Mouse (Mus musculus): ENCODE measurements around the gene Mkrn1. TPM values are rescaled to one million over a fixed set of nuclear protein-coding genes. Genes with fewer than 3 reads are reported as not detected.
"Not testable (repeated sequence)": the region's sequence is repeated elsewhere in the genome, so short reads cannot be mapped to it uniquely, and the experiment has no call there.

Gene Mkrn1
- polyA plus RNA-seq, 1 experiment from 2014 or later: 258 TPM

DNA sequence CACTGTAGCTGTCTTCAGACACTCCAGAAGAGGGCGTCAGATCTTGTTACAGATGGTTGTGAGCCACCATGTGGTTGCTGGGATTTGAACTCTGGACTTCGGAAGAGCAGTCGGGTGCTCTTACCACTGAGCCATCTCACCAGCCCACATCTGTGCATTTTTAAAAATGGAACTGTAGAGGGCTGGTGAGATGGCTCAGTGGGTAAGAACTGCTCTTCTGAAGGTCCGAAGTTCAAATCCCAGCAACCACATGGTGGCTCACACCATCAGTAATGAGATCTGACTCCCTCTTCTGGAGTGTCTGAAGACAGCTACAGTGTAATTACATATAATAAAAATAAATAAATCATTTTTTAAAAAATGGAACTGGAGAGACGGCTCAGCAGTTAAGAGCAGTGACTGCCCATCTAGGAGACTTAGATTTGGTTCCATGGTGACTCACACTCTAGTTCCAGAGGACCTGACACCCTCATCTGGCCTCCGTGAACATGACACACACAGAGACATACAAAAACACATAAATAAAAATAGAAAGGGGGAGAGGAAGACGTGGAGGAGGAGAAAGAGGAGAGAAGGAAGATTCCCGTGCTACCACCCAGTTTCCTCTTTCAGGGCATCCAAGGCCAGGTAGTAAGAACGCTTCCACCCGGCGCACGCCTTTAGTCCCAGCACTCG, 42.0 kb downstream of the Mkrn1 start:
- H3K4me1 ChIP-seq (ENCODE audit: control insufficient read depth, insufficient read depth, low read length): peaks cover 14% of the 10 kb centered on the region
- 0 out of 2 replicates have a peak, but pooled peaks have one; percentile 19 for ATAC-seq
- not testable (repeated sequence) for H3K4me2 ChIP-seq (ENCODE audit: low read length); H3K27ac ChIP-seq (ENCODE audit: low read length); H3K9ac ChIP-seq (ENCODE audit: low read depth, low read length); H3K9me3 ChIP-seq (replicated peaks; ENCODE audit: control insufficient read depth, low read length, poor library complexity, severe bottlenecking); H3K27me3 ChIP-seq (ENCODE audit: control insufficient read depth, insufficient read depth, low read depth, low read length); H3K4me3 ChIP-seq (ENCODE audit: low read depth, low read length); H3K36me3 ChIP-seq (ENCODE audit: control insufficient read depth, insufficient read depth, low read length)
- WGBS: 91% methylated on average over 11 of the region's 13 CpGs

DNA sequence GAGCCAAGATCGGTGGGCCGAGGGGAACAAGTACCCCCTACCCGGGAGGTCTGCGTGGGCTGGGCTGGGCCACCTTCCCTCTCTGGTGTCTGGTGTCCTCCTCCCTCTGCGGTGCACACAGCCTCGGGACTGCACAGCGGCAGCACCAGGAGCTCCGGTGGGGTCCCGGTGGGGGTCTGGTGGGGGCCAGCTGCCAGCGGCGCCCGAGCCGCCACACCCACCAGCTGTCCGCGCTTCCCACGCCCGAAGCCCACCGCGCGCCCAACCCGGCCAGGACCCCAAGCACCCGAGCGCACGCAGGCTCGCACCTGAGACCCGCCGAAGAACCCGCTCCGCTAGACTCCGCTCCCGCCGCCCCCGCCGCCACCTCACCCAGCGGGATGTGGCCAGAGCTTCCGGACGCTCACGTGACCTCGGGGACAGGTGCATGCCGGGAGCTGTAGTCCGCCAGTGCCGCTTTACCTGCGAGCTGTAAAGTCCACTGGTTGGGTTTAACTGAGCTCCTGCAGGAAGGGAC, 42.9 kb downstream of the Mkrn1 start, which contains the start of gene Slc37a3:
Slc37a3 (minus strand) TSS at position 365 of the 517 bp plus-strand sequence.
- Histone ChIP-seq H3K4me2 (ENCODE audit: low read length) (peak within 1 kb of the TSS; percentile 71), H3K4me3 (ENCODE audit: low read depth, low read length) (peak within 1 kb of the TSS; percentile 95), H3K27me3 (ENCODE audit: control insufficient read depth, insufficient read depth, low read depth, low read length) (0 out of 2 replicates have a peak, but pooled peaks cover 6% of the 10 kb centered on the region), H3K9me3 (replicated peaks; ENCODE audit: control insufficient read depth, low read length, poor library complexity, severe bottlenecking) (no peaks in the 10 kb centered on the region), H3K4me1 (ENCODE audit: control insufficient read depth, insufficient read depth, low read length) (peaks cover 14% of the 10 kb centered on the region), H3K27ac (ENCODE audit: low read length) (peak within 1 kb of the TSS; percentile 77), H3K36me3 (ENCODE audit: control insufficient read depth, insufficient read depth, low read length) (peaks cover 7% of the 10 kb centered on the region), H3K9ac (ENCODE audit: low read depth, low read length) (peak within 1 kb of the TSS; percentile 99)
- ATAC-seq: peak; percentile 91
- under 1% methylated on average over 42 of the region's 43 CpGs for WGBS

DNA sequence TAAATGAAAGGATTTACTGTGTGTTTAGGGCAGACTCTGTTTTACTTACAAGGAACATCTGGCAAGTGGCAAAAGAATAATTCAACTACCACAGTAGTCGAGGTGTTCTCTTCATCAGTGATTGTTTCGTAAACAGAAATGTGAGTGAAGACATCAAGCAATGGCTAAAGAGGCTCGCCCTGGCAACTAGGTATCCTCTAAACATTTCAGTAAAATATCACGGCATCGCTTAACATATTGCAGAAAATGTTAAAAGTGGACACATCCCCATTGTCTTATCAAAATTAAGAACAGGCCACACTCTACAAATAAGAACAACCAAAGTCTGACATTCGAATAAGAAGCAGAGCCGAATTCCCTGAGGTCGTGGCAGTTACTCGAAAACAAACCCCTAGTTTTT, 43.5 kb downstream of the Mkrn1 start:
- 19% methylated on average over 9 of the region's 9 CpGs for WGBS
- peaks cover 14% of the 10 kb centered on the region for H3K4me1 ChIP-seq (ENCODE audit: control insufficient read depth, insufficient read depth, low read length)
- peak overlapping the region; percentile 95 for H3K4me3 ChIP-seq (ENCODE audit: low read depth, low read length)
- H3K27me3 ChIP-seq (ENCODE audit: control insufficient read depth, insufficient read depth, low read depth, low read length): 0 out of 2 replicates have a peak, but pooled peaks cover 6% of the 10 kb centered on the region
- H3K9me3 ChIP-seq (replicated peaks; ENCODE audit: control insufficient read depth, low read length, poor library complexity, severe bottlenecking): no peaks in the 10 kb centered on the region
- H3K4me2 ChIP-seq (ENCODE audit: low read length): peak overlapping the region; percentile 71
- ATAC-seq: no peak
- H3K36me3 ChIP-seq (ENCODE audit: control insufficient read depth, insufficient read depth, low read length): peaks cover 7% of the 10 kb centered on the region
- no peak overlapping the region for H3K27ac ChIP-seq (ENCODE audit: low read length)
- peak overlapping the region; percentile 99 for H3K9ac ChIP-seq (ENCODE audit: low read depth, low read length)

DNA sequence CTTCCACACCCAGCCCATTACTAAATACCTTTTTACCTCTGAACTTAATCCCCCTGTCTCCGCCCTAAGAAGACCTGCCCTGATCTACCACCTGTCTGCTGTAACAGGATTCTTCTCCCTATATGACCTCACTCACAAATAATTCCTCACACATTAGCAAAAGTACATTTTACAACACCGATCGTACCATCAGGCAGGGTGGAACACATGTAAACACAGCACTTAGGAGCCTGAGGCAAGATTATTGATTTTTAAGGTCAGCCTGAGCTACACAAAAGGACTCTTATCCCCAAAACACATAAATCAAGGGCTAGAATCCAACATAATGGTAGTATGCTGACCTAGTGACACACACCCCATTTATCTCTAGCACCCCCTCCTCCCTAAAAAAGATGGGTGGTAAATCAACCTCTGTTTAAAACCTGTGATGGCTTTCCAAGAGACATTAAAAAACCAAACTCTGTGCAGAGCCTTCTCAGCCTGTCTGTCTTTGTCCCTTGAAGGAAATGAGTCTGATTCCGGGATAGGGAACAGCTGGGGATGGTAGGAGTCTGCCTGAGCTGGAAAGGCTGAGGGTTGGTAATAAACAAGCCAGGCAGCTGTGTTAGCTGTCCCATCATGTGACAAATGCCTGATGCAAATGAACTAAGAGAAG, 46.8 kb downstream of the Mkrn1 start:
- WGBS: 84% methylated on average over 4 of the region's 4 CpGs
- Histone ChIP-seq H3K9me3 (replicated peaks; ENCODE audit: control insufficient read depth, low read length, poor library complexity, severe bottlenecking) (no peaks in the 10 kb centered on the region), H3K4me3 (ENCODE audit: low read depth, low read length) (no peak overlapping the region), H3K4me2 (ENCODE audit: low read length) (no peak overlapping the region), H3K9ac (ENCODE audit: low read depth, low read length) (no peak overlapping the region), H3K27me3 (ENCODE audit: control insufficient read depth, insufficient read depth, low read depth, low read length) (no peaks in the 10 kb centered on the region), H3K27ac (ENCODE audit: low read length) (no peak overlapping the region), H3K36me3 (ENCODE audit: control insufficient read depth, insufficient read depth, low read length) (peaks cover 7% of the 10 kb centered on the region), H3K4me1 (ENCODE audit: control insufficient read depth, insufficient read depth, low read length) (peaks cover 14% of the 10 kb centered on the region)
- no peak for ATAC-seq

DNA sequence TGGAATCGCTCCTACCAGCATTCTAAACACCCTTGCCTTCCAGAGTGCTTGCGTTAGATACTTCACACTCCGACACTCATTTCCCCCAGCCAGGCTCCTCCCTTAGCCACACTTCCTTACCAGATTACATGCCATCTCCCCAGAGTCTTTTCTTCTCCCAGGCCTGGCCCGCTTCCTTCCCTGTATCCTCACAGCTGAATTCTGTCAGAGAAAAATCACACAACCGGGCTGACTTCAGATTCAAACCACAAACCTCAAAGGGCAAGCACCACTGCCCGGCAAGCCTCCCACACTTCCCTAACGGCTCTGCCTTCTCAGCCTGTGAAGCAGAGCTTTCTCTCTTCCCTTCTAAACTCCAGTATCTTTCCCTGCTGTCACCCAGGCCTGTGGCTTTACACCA, 47.5 kb downstream of the Mkrn1 start:
- Histone ChIP-seq H3K4me3 (ENCODE audit: low read depth, low read length) (no peak overlapping the region), H3K4me1 (ENCODE audit: control insufficient read depth, insufficient read depth, low read length) (peaks cover 14% of the 10 kb centered on the region), H3K27ac (ENCODE audit: low read length) (no peak overlapping the region), H3K27me3 (ENCODE audit: control insufficient read depth, insufficient read depth, low read depth, low read length) (no peaks in the 10 kb centered on the region), H3K4me2 (ENCODE audit: low read length) (no peak overlapping the region), H3K9me3 (replicated peaks; ENCODE audit: control insufficient read depth, low read length, poor library complexity, severe bottlenecking) (no peaks in the 10 kb centered on the region), H3K9ac (ENCODE audit: low read depth, low read length) (no peak overlapping the region), H3K36me3 (ENCODE audit: control insufficient read depth, insufficient read depth, low read length) (peaks cover 7% of the 10 kb centered on the region)
- WGBS: 73% methylated on average over 7 of the region's 7 CpGs
- no peak for ATAC-seq

DNA sequence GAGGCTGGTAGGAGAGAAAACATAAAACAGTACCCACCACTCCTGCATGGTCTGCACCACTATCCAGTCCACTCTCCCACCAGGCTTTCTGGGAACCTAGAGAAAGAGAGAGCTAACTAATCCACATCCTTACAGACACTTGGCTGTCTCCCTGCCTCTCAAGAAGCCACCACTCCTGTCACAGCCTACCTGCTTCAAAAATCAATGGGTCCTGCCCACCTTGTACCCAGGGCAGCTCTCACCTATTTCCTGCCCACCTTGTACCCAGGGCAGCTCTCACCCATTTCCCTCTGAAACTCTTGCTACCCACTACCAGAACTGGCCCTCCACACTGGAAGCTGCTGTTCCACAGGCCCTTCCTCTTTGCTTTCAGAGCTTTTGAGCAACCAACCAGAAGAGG, 48.2 kb downstream of the Mkrn1 start:
- Histone ChIP-seq H3K4me3 (ENCODE audit: low read depth, low read length) (no peak overlapping the region), H3K4me1 (ENCODE audit: control insufficient read depth, insufficient read depth, low read length) (peaks cover 14% of the 10 kb centered on the region), H3K36me3 (ENCODE audit: control insufficient read depth, insufficient read depth, low read length) (peaks cover 8% of the 10 kb centered on the region), H3K4me2 (ENCODE audit: low read length) (no peak overlapping the region), H3K27me3 (ENCODE audit: control insufficient read depth, insufficient read depth, low read depth, low read length) (no peaks in the 10 kb centered on the region), H3K27ac (ENCODE audit: low read length) (no peak overlapping the region), H3K9me3 (replicated peaks; ENCODE audit: control insufficient read depth, low read length, poor library complexity, severe bottlenecking) (no peaks in the 10 kb centered on the region), H3K9ac (ENCODE audit: low read depth, low read length) (no peak overlapping the region)
- no peak for ATAC-seq

DNA sequence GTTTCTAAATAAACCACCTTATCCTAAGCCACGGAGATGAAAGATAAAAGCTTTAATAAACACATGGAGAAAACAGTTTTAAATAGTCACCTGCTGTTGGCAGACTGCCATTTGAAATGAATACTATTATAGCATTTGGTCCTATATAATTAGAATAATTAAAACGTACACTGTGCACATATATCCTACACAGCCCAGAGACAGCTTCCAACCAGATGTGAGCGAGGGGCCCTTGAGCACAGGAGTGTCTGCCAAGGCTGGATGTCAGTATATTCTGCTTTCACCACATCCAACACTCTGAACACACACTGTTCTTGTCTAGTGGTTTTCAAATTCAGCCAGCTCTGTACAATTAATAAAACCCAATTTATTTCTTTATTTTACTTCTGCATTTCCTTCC, 50.6 kb downstream of the Mkrn1 start:
- Histone ChIP-seq H3K27me3 (ENCODE audit: control insufficient read depth, insufficient read depth, low read depth, low read length) (no peaks in the 10 kb centered on the region), H3K4me2 (ENCODE audit: low read length) (no peak overlapping the region), H3K4me1 (ENCODE audit: control insufficient read depth, insufficient read depth, low read length) (no peaks in the 10 kb centered on the region), H3K9ac (ENCODE audit: low read depth, low read length) (no peak overlapping the region), H3K9me3 (replicated peaks; ENCODE audit: control insufficient read depth, low read length, poor library complexity, severe bottlenecking) (no peaks in the 10 kb centered on the region), H3K4me3 (ENCODE audit: low read depth, low read length) (no peak overlapping the region), H3K36me3 (ENCODE audit: control insufficient read depth, insufficient read depth, low read length) (peaks cover 14% of the 10 kb centered on the region), H3K27ac (ENCODE audit: low read length) (no peak overlapping the region)
- WGBS: 82% methylated on average over 3 of the region's 3 CpGs
- no peak for ATAC-seq

DNA sequence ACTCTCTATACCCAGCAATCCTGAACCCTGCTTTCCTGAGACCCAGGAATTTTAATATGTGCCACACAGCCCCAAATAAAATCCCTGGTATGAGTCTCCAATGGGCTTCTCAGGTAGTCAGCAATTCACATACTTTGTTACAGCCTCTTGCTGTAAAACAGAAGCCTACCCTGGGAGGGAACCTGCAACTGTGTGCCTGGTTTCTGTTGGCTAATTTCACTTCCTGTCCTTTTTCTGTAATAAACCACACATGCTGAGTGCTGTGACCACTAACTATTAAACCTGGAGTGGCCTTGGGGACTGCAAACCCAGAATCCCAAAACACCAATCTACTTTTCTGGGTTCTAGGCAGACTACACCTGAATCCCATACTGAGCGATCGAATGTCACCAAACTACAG, 57.6 kb downstream of the Mkrn1 start:
- no peaks in the 10 kb centered on the region for H3K27me3 ChIP-seq (ENCODE audit: control insufficient read depth, insufficient read depth, low read depth, low read length)
- WGBS: 96% methylated on average over 2 of the region's 2 CpGs
- H3K9ac ChIP-seq (ENCODE audit: low read depth, low read length): no peak overlapping the region
- no peak for ATAC-seq
- no peak overlapping the region for H3K27ac ChIP-seq (ENCODE audit: low read length)
- H3K4me2 ChIP-seq (ENCODE audit: low read length): no peak overlapping the region
- no peaks in the 10 kb centered on the region for H3K4me1 ChIP-seq (ENCODE audit: control insufficient read depth, insufficient read depth, low read length)
- peaks cover 21% of the 10 kb centered on the region for H3K36me3 ChIP-seq (ENCODE audit: control insufficient read depth, insufficient read depth, low read length)
- no peak overlapping the region for H3K4me3 ChIP-seq (ENCODE audit: low read depth, low read length)
- no peaks in the 10 kb centered on the region for H3K9me3 ChIP-seq (replicated peaks; ENCODE audit: control insufficient read depth, low read length, poor library complexity, severe bottlenecking)

DNA sequence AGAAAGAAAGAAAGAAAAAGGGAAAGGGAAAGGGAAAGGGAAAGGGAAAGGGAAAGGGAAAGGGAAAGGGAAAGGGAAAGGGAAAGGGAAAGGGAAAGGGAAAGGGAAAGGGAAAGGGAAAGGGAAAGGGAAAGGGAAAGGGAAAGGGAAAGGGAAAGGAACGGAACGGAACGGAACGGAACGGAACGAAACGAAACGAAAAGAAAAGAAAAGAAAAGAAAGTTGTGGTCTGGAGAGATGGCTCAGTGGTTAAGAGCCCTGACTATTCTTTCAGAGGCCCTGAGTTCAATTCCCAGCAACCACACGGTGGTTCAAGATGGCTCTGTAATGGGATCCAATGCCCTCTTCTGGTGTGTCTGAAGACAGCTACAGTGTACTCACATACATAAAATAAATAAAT, 61.1 kb downstream of the Mkrn1 start:
- H3K4me1 ChIP-seq (ENCODE audit: control insufficient read depth, insufficient read depth, low read length); H3K9me3 ChIP-seq (replicated peaks; ENCODE audit: control insufficient read depth, low read length, poor library complexity, severe bottlenecking); H3K9ac ChIP-seq (ENCODE audit: low read depth, low read length); H3K27me3 ChIP-seq (ENCODE audit: control insufficient read depth, insufficient read depth, low read depth, low read length); H3K27ac ChIP-seq (ENCODE audit: low read length); H3K4me2 ChIP-seq (ENCODE audit: low read length); H3K4me3 ChIP-seq (ENCODE audit: low read depth, low read length); ATAC-seq: not testable (repeated sequence)
- H3K36me3 ChIP-seq (ENCODE audit: control insufficient read depth, insufficient read depth, low read length): peaks cover 20% of the 10 kb centered on the region
- WGBS: 98% methylated on average over 9 of the region's 9 CpGs
